Mouse (Mus musculus) spleen, adult 2 months (tissue): ENCODE measurements around the gene Ncoa6.

Experiments used
- CTCF ChIP-seq: fragments of 200-500 bp; IDR thresholded peaks from 2 replicates; pipeline ENCODE4 v1.5.1; 2011; ENCODE audit warnings: mild to moderate bottlenecking, inconsistent platforms; ENCODE audit not compliant: insufficient read depth, insufficient read length, insufficient replicate concordance; ENCODE audit errors: extremely low read depth
- POLR2A ChIP-seq: fragments of 200-500 bp; IDR thresholded peaks from 2 replicates; pipeline ENCODE4 v1.6.1; 2011; ENCODE audit warnings: low read depth, low read length, inconsistent platforms

DNA sequence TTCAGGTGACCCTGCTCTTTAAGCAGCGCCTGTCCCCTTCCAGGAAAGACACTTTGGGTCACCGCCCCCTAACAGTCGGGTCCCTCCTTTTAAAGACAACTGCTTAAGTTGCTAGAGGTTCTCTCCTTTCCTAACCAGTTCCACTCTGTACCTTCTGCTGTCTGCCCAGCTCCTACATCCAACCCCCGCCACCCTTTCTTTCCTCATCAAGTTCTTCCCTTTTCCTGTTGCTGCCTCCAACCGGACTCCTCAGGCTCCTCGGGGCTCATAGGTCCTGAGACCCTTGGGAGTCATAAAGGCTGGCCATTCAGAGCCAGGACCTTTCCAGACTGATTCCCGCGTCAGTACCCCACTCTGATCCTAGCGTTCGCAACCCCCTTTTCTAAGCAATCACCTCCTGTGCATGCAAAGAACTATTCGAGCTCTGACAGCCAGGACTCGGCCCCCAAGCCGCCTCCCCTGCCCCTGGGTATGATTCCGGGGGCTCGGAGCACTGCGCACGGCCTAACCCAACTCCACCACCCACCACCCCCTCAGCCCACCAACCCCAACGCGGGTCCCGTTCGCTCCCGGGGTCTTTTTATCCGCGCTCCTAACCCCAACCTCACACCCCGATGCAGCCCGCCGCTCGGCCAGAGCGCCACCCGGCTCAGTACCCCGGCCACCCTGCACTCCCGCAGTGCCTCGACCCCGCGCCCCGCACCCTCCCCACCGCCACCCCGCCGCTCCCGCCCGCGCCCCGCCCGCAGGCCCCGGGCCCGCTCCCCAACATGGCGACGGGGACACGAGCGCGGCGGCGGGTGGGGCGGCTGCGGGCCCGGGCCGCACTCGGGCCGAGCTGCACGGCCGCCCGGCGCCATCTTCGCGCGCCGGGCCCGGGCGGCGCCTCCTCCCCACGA is 774 bp downstream of the Ncoa6 start:
- TF ChIP-seq POLR2A (no peak), CTCF (no peak)
